Mouse (Mus musculus) layer of hippocampus, adult 9-11 months (tissue): ENCODE measurements around the gene Dcpp2.
"Not testable (repeated sequence)": the region's sequence is repeated elsewhere in the genome, so short reads cannot be mapped to it uniquely, and the experiment has no call there.

ENCODE experiments used
- DNase-seq: peaks from one replicate; pipeline ENCODE4 v3.0.0; 2022

Gene Dcpp2

DNA sequence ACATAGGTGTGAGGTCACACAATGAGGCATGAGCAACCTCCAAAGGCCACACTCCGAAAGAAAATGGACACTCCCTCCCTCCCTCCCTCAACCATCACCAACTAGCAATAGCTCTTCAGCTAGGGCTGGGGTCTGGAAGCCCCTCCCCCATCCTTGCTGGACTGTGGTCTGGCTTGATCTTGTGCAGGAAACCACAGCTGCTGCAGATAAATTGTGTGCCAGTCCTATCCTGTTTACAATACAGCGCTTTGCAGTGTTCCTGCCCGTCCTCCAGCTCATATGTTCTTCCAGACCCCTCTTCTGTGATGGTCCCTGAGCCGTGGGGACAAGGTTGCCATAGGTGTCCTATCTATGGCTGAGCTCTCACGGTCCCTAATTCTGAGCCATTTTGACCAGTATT lies 50.5 kb downstream of the Dcpp2 start:
- no peak for DNase-seq

DNA sequence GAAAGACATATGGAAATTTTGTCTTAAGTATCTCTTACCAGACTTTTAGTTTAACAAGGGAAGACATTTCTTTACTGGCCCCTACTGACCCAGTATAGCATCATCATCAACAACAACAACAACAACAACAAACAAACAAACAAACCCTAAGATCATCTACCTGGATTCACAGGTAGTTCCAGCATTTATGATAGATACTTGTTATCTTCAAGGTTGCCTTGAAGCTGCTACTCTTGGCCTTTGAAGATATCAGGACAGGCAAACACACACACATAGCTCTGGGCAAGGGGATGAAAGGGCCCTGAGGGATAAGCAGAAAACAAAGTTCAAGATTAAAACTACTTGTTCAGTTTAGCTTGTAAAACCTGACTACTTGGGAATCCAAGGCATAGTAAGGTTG lies 60.7 kb downstream of the Dcpp2 start, which contains the start of gene Sbp:
TSS of gene Sbp (plus strand) at position 301 of the 400 bp plus-strand sequence.
- no peak for DNase-seq

- not testable (repeated sequence) for DNase-seq
Observed at GRCm38 (mm10) chr17:23947486-23947885, 66.8 kb downstream of the Dcpp2 start.

GRCm38 (mm10) chr17:23949068-23949467 lies 68.4 kb downstream of the Dcpp2 start:
- no peak for DNase-seq
